Mouse (Mus musculus): ENCODE measurements around the gene Ankrd54.

Gene Ankrd54

GRCm38 (mm10) chr15:79062376-79063159 is at the start of gene Ankrd54:
Gene Ankrd54, minus strand, starts transcription at chr15:79062893.
- DNase-seq (ENCODE audit: low spot score): peak; percentile 99

GRCm38 (mm10) chr15:79111774-79112173 is 49.1 kb upstream of the Ankrd54 start:
- no peak for DNase-seq (ENCODE audit: low spot score)

- no peak for DNase-seq (ENCODE audit: low spot score)
Observed at GRCm38 (mm10) chr15:79110528-79110927, 47.8 kb upstream of the Ankrd54 start.

- DNase-seq (ENCODE audit: low spot score): no peak
Observed at GRCm38 (mm10) chr15:79110031-79110430, 47.3 kb upstream of the Ankrd54 start.

- DNase-seq (ENCODE audit: low spot score): no peak
Observed at GRCm38 (mm10) chr15:79109321-79109934, 46.7 kb upstream of the Ankrd54 start.

- DNase-seq (ENCODE audit: low spot score): no peak
Observed at GRCm38 (mm10) chr15:79108421-79109320, 46.0 kb upstream of the Ankrd54 start, which contains the start of gene Micall1. Gene Micall1, plus strand, starts transcription at chr15:79108898.

- DNase-seq (ENCODE audit: low spot score): no peak
Observed at GRCm38 (mm10) chr15:79107966-79108365, 45.3 kb upstream of the Ankrd54 start.

GRCm38 (mm10) chr15:79105804-79106203 is 43.1 kb upstream of the Ankrd54 start:
- DNase-seq (ENCODE audit: low spot score): peak; percentile 57

GRCm38 (mm10) chr15:79103264-79103663 is 40.6 kb upstream of the Ankrd54 start:
- no peak for DNase-seq (ENCODE audit: low spot score)

- DNase-seq (ENCODE audit: low spot score): no peak
Observed at GRCm38 (mm10) chr15:79101531-79101930, 38.8 kb upstream of the Ankrd54 start.

- DNase-seq (ENCODE audit: low spot score): no peak
Observed at GRCm38 (mm10) chr15:79100391-79100790, 37.7 kb upstream of the Ankrd54 start.

GRCm38 (mm10) chr15:79099456-79099855 is 36.8 kb upstream of the Ankrd54 start:
- no peak for DNase-seq (ENCODE audit: low spot score)

GRCm38 (mm10) chr15:79098868-79099267 is 36.2 kb upstream of the Ankrd54 start:
- no peak for DNase-seq (ENCODE audit: low spot score)

- no peak for DNase-seq (ENCODE audit: low spot score)
Observed at GRCm38 (mm10) chr15:79098220-79098619, 35.5 kb upstream of the Ankrd54 start.

- no peak for DNase-seq (ENCODE audit: low spot score)
Observed at GRCm38 (mm10) chr15:79097611-79098025, 34.9 kb upstream of the Ankrd54 start.

GRCm38 (mm10) chr15:79097135-79097534 is 34.4 kb upstream of the Ankrd54 start:
- DNase-seq (ENCODE audit: low spot score): no peak

GRCm38 (mm10) chr15:79096556-79096955 is 33.9 kb upstream of the Ankrd54 start:
- DNase-seq (ENCODE audit: low spot score): no peak

GRCm38 (mm10) chr15:79095483-79095882 is 32.8 kb upstream of the Ankrd54 start:
- no peak for DNase-seq (ENCODE audit: low spot score)

GRCm38 (mm10) chr15:79093083-79093839 is 30.6 kb upstream of the Ankrd54 start:
- DNase-seq (ENCODE audit: low spot score): no peak

- no peak for DNase-seq (ENCODE audit: low spot score)
Observed at GRCm38 (mm10) chr15:79092284-79092683, 29.6 kb upstream of the Ankrd54 start.

GRCm38 (mm10) chr15:79079567-79079966 is 16.9 kb upstream of the Ankrd54 start:
- DNase-seq (ENCODE audit: low spot score): no peak

Data from c-Kit-positive CD71-positive TER-119-positive erythroid progenitor cells, embryonic 14.5 days (primary cell).